Mouse (Mus musculus): Measurements from ENCODE around the gene Tmem179b. TPM values are rescaled to one million over a fixed set of nuclear protein-coding genes. Genes with fewer than 3 reads are reported as not detected.

The Tmem179b gene
- polyA plus RNA-seq, 1 experiment from 2014 or later, result 67.7 TPM

- ATAC-seq (ENCODE audit: insufficient read depth), result no peak
- Histone ChIP-seq H3K27me3 (ENCODE audit: insufficient read depth, low read length) (no peaks in the 10 kb centered on the region), H3K4me1 (ENCODE audit: insufficient read depth) (peaks cover 12% of the 10 kb centered on the region; the same call in 1 of the 2 replicates), H3K4me3 (ENCODE audit: low read depth, low read length) (peak overlapping the region; percentile 74), H3K9me3 (ENCODE audit: low read depth, low read length) (no peaks in the 10 kb centered on the region), H3K27ac (ENCODE audit: low read depth) (peak overlapping the region; percentile 97), H3K4me2 (peak overlapping the region; percentile 97), H3K36me3 (ENCODE audit: insufficient read depth) (peaks cover 32% of the 10 kb centered on the region), H3K9ac (peak overlapping the region; percentile 98)
- no peak for TF ChIP-seq CTCF (IDR thresholded peaks at IDR 0.05; ENCODE audit: low read depth)
- WGBS, result 1% methylated on average over 2 of the region's 2 CpGs
- no peak for DNase-seq
Measured at GRCm38 (mm10) chr19:8724392-8724791, 49.9 kb downstream of the Tmem179b start.

- Histone ChIP-seq H3K27ac (ENCODE audit: low read depth) (peak overlapping the region; percentile 97), H3K36me3 (ENCODE audit: insufficient read depth) (peaks cover 32% of the 10 kb centered on the region), H3K9ac (peak overlapping the region; percentile 98), H3K4me1 (ENCODE audit: insufficient read depth) (peaks cover 12% of the 10 kb centered on the region; the same call in 1 of the 2 replicates), H3K4me2 (peak overlapping the region; percentile 97), H3K27me3 (ENCODE audit: insufficient read depth, low read length) (no peaks in the 10 kb centered on the region), H3K9me3 (ENCODE audit: low read depth, low read length) (no peaks in the 10 kb centered on the region), H3K4me3 (ENCODE audit: low read depth, low read length) (peak overlapping the region; percentile 74)
- ATAC-seq (ENCODE audit: insufficient read depth), result no peak
- peak; percentile 57 for DNase-seq
- under 1% methylated on average over 20 of the region's 20 CpGs for WGBS
- 0 out of 2 replicates have a peak, but pooled peaks have one; percentile 1 for TF ChIP-seq CTCF (IDR thresholded peaks at IDR 0.05; ENCODE audit: low read depth)
Measured at GRCm38 (mm10) chr19:8723574-8724346, 50.5 kb downstream of the Tmem179b start.

GRCm38 (mm10) chr19:8722907-8723573 lies 51.2 kb downstream of the Tmem179b start, which contains the start of gene Slc3a2:
Gene Slc3a2 (minus strand): TSS chr19:8723369.
- peaks cover 32% of the 10 kb centered on the region for H3K36me3 ChIP-seq (ENCODE audit: insufficient read depth)
- H3K27ac ChIP-seq (ENCODE audit: low read depth), result peak within 1 kb of the TSS; percentile 97
- H3K9me3 ChIP-seq (ENCODE audit: low read depth, low read length), result no peaks in the 10 kb centered on the region
- H3K4me1 ChIP-seq (ENCODE audit: insufficient read depth), result peaks cover 12% of the 10 kb centered on the region; the same call in 1 of the 2 replicates
- H3K4me2 ChIP-seq, result peak within 1 kb of the TSS; percentile 97
- H3K27me3 ChIP-seq (ENCODE audit: insufficient read depth, low read length), result no peaks in the 10 kb centered on the region
- peak within 1 kb of the TSS; percentile 74 for H3K4me3 ChIP-seq (ENCODE audit: low read depth, low read length)
- peak; percentile 94 for ATAC-seq (ENCODE audit: insufficient read depth)
- peak; percentile 99 for DNase-seq
- TF ChIP-seq CTCF (IDR thresholded peaks at IDR 0.05; ENCODE audit: low read depth), result no peak
- WGBS, result under 1% methylated on average over 50 of the region's 50 CpGs
- H3K9ac ChIP-seq, result peak within 1 kb of the TSS; percentile 98

GRCm38 (mm10) chr19:8722559-8722906 lies 51.7 kb downstream of the Tmem179b start:
- ATAC-seq (ENCODE audit: insufficient read depth), result peak; percentile 3; the same call in 1 of the 2 replicates
- WGBS, result under 1% methylated on average over 5 of the region's 5 CpGs
- no peaks in the 10 kb centered on the region for H3K27me3 ChIP-seq (ENCODE audit: insufficient read depth, low read length)

More at GRCm38 (mm10) chr19:8722559-8722906, 51.7 kb downstream of the Tmem179b start:
- peak overlapping the region; percentile 72 for H3K4me2 ChIP-seq
- TF ChIP-seq CTCF (IDR thresholded peaks at IDR 0.05; ENCODE audit: low read depth), result no peak
- H3K9ac ChIP-seq, result peak overlapping the region; percentile 98
- peak overlapping the region; percentile 97 for H3K27ac ChIP-seq (ENCODE audit: low read depth)
- H3K4me3 ChIP-seq (ENCODE audit: low read depth, low read length), result peak overlapping the region; percentile 74
- no peaks in the 10 kb centered on the region for H3K9me3 ChIP-seq (ENCODE audit: low read depth, low read length)
- peaks cover 32% of the 10 kb centered on the region for H3K36me3 ChIP-seq (ENCODE audit: insufficient read depth)
- peaks cover 12% of the 10 kb centered on the region; the same call in 1 of the 2 replicates for H3K4me1 ChIP-seq (ENCODE audit: insufficient read depth)
- DNase-seq, result no peak

Small RNA genes lying within 50 kb of the gene (microRNA-seq; reads per million reads assigned to microRNA genes)
- not detected for gene Mir6992 (ENCODE audit: borderline number of aligned reads)

Other genes starting within 250 kb of the Tmem179b start
- not detected in 2 replicates for gene Slc22a8, start 183.2 kb downstream of the Tmem179b start, polyA plus RNA-seq (2014; fragmentation: Nextera tagmentation; extraction: Ambion mirVana)
- not detected in 2 replicates for gene Slc22a6, start 156.4 kb downstream of the Tmem179b start, polyA plus RNA-seq (2014; fragmentation: Nextera tagmentation; extraction: Ambion mirVana)
- gene Chrm1, start 110.7 kb downstream of the Tmem179b start, polyA plus RNA-seq (2014; fragmentation: Nextera tagmentation; extraction: Ambion mirVana), result 0.05 and 0.08 TPM in 2 replicates
- 85.0 and 89.1 TPM in 2 replicates for gene Slc3a2, start 51.1 kb downstream of the Tmem179b start, polyA plus RNA-seq (2014; fragmentation: Nextera tagmentation; extraction: Ambion mirVana)
- 83.4 and 88.0 TPM in 2 replicates for gene Wdr74, start 38.6 kb downstream of the Tmem179b start, polyA plus RNA-seq (2014; fragmentation: Nextera tagmentation; extraction: Ambion mirVana)
- 1.2 and 2.3 TPM in 2 replicates for gene 1700092M07Rik, start 33.7 kb downstream of the Tmem179b start, polyA plus RNA-seq (2014; fragmentation: Nextera tagmentation; extraction: Ambion mirVana)
- gene Stx5a, start 33.1 kb downstream of the Tmem179b start, polyA plus RNA-seq (2014; fragmentation: Nextera tagmentation; extraction: Ambion mirVana), result 122 and 126 TPM in 2 replicates
- 195 and 197 TPM in 2 replicates for gene Nxf1, start 17.4 kb downstream of the Tmem179b start, polyA plus RNA-seq (2014; fragmentation: Nextera tagmentation; extraction: Ambion mirVana)
- 166 and 207 TPM in 2 replicates for gene Tmem223, start 3.5 kb downstream of the Tmem179b start, polyA plus RNA-seq (2014; fragmentation: Nextera tagmentation; extraction: Ambion mirVana)
- 21.5 and 24.7 TPM in 2 replicates for gene Taf6l, start 11.9 kb upstream of the Tmem179b start, polyA plus RNA-seq (2014; fragmentation: Nextera tagmentation; extraction: Ambion mirVana)
- 162 and 163 TPM in 2 replicates for gene Polr2g, start 24.1 kb upstream of the Tmem179b start, polyA plus RNA-seq (2014; fragmentation: Nextera tagmentation; extraction: Ambion mirVana)
- 6.1 and 6.6 TPM in 2 replicates for gene Zbtb3, start 28.1 kb upstream of the Tmem179b start, polyA plus RNA-seq (2014; fragmentation: Nextera tagmentation; extraction: Ambion mirVana)
- gene Ttc9c, start 44.9 kb upstream of the Tmem179b start, polyA plus RNA-seq (2014; fragmentation: Nextera tagmentation; extraction: Ambion mirVana), result 53.7 and 55.7 TPM in 2 replicates
- gene Hnrnpul2, start 45.5 kb upstream of the Tmem179b start, polyA plus RNA-seq (2014; fragmentation: Nextera tagmentation; extraction: Ambion mirVana), result 7.9 and 8.3 TPM in 2 replicates
- gene AC129217.1, start 55.3 kb upstream of the Tmem179b start, polyA plus RNA-seq (2014; fragmentation: Nextera tagmentation; extraction: Ambion mirVana), result not detected in 2 replicates
- 38.4 and 42.5 TPM in 2 replicates for gene Bscl2, start 63.0 kb upstream of the Tmem179b start, polyA plus RNA-seq (2014; fragmentation: Nextera tagmentation; extraction: Ambion mirVana)
- 1.2 and 2.1 TPM in 2 replicates for gene Gng3, start 64.7 kb upstream of the Tmem179b start, polyA plus RNA-seq (2014; fragmentation: Nextera tagmentation; extraction: Ambion mirVana)
- gene Lrrn4cl, start 76.3 kb upstream of the Tmem179b start, polyA plus RNA-seq (2014; fragmentation: Nextera tagmentation; extraction: Ambion mirVana), result 0.83 and 0.96 TPM in 2 replicates
- gene Ubxn1, start 97.0 kb upstream of the Tmem179b start, polyA plus RNA-seq (2014; fragmentation: Nextera tagmentation; extraction: Ambion mirVana), result 149 and 152 TPM in 2 replicates
- gene Uqcc3, start 106.5 kb upstream of the Tmem179b start, polyA plus RNA-seq (2014; fragmentation: Nextera tagmentation; extraction: Ambion mirVana), result 51.9 and 53.9 TPM in 2 replicates
- gene Lbhd1, start 109.3 kb upstream of the Tmem179b start, polyA plus RNA-seq (2014; fragmentation: Nextera tagmentation; extraction: Ambion mirVana), result 72.1 and 78.8 TPM in 2 replicates
- not detected in 2 replicates for gene Gm49403, start 109.5 kb upstream of the Tmem179b start, polyA plus RNA-seq (2014; fragmentation: Nextera tagmentation; extraction: Ambion mirVana)
- 92.0 and 93.3 TPM in 2 replicates for gene 1810009A15Rik, start 114.4 kb upstream of the Tmem179b start, polyA plus RNA-seq (2014; fragmentation: Nextera tagmentation; extraction: Ambion mirVana)
- gene Gm49416, start 114.5 kb upstream of the Tmem179b start, polyA plus RNA-seq (2014; fragmentation: Nextera tagmentation; extraction: Ambion mirVana), result 0.37 TPM in 1 of 2 replicates, not detected in the other
- gene Ints5, start 118.5 kb upstream of the Tmem179b start, polyA plus RNA-seq (2014; fragmentation: Nextera tagmentation; extraction: Ambion mirVana), result 43.1 and 46.5 TPM in 2 replicates
- gene Ganab, start 123.6 kb upstream of the Tmem179b start, polyA plus RNA-seq (2014; fragmentation: Nextera tagmentation; extraction: Ambion mirVana), result 112 and 121 TPM in 2 replicates
- gene B3gat3, start 145.9 kb upstream of the Tmem179b start, polyA plus RNA-seq (2014; fragmentation: Nextera tagmentation; extraction: Ambion mirVana), result 34.5 and 37.8 TPM in 2 replicates
- gene Rom1, start 154.9 kb upstream of the Tmem179b start, polyA plus RNA-seq (2014; fragmentation: Nextera tagmentation; extraction: Ambion mirVana), result 0.73 and 1.3 TPM in 2 replicates
- 19.0 and 19.5 TPM in 2 replicates for gene Eml3, start 155.1 kb upstream of the Tmem179b start, polyA plus RNA-seq (2014; fragmentation: Nextera tagmentation; extraction: Ambion mirVana)
- 44.0 and 52.1 TPM in 2 replicates for gene Mta2, start 167.4 kb upstream of the Tmem179b start, polyA plus RNA-seq (2014; fragmentation: Nextera tagmentation; extraction: Ambion mirVana)
- gene Tut1, start 179.4 kb upstream of the Tmem179b start, polyA plus RNA-seq (2014; fragmentation: Nextera tagmentation; extraction: Ambion mirVana), result 27.4 and 28.4 TPM in 2 replicates
- gene Eef1g, start 192.6 kb upstream of the Tmem179b start, polyA plus RNA-seq (2014; fragmentation: Nextera tagmentation; extraction: Ambion mirVana), result 480 and 516 TPM in 2 replicates
- 14.9 and 15.8 TPM in 2 replicates for gene Ahnak, start 214.8 kb upstream of the Tmem179b start, polyA plus RNA-seq (2014; fragmentation: Nextera tagmentation; extraction: Ambion mirVana)